Mouse (Mus musculus) thymus, postnatal 25 days (tissue): ENCODE measurements around the gene Aatk.

ENCODE experiments used
- DNase-seq: peaks from one replicate; pipeline ENCODE4 v3.0.0; 2022

Aatk gene

GRCm38 (mm10) chr11:120046553-120047191, at the start of gene Aatk:
Gene Aatk, minus strand, starts transcription at chr11:120047167.
- DNase-seq, result no peak

GRCm38 (mm10) chr11:120092817-120093591, 46.0 kb upstream of the Aatk start:
- peak; percentile 48 for DNase-seq

GRCm38 (mm10) chr11:120090661-120091060, 43.7 kb upstream of the Aatk start:
- DNase-seq, result no peak

- DNase-seq, result peak; percentile 99
These were observed 39.8 kb upstream of the Aatk start, which contains the start of gene Cep131 for GRCm38 (mm10) chr11:120086702-120087152. Gene Cep131, minus strand, starts transcription at chr11:120086827.

- DNase-seq, result no peak
These were observed 39.1 kb upstream of the Aatk start for GRCm38 (mm10) chr11:120085891-120086627.

- DNase-seq, result no peak
These were observed 33.3 kb upstream of the Aatk start for GRCm38 (mm10) chr11:120080282-120080681.

GRCm38 (mm10) chr11:120076191-120076590, 29.2 kb upstream of the Aatk start:
- DNase-seq, result no peak

- DNase-seq, result no peak
These were observed 26.1 kb upstream of the Aatk start for GRCm38 (mm10) chr11:120072986-120073647.

- no peak for DNase-seq
These were observed 24.9 kb upstream of the Aatk start for GRCm38 (mm10) chr11:120071731-120072320.

GRCm38 (mm10) chr11:120071065-120071464, 24.1 kb upstream of the Aatk start:
- DNase-seq, result no peak

- DNase-seq, result no peak
These were observed 23.4 kb upstream of the Aatk start for GRCm38 (mm10) chr11:120070286-120070930.

- DNase-seq, result no peak
These were observed 22.3 kb upstream of the Aatk start for GRCm38 (mm10) chr11:120069261-120069660.

- no peak for DNase-seq
These were observed 20.9 kb upstream of the Aatk start for GRCm38 (mm10) chr11:120067834-120068233.

- peak; percentile 63 for DNase-seq
These were observed 18.3 kb upstream of the Aatk start for GRCm38 (mm10) chr11:120065291-120065690.

- DNase-seq, result no peak
These were observed 17.7 kb upstream of the Aatk start for GRCm38 (mm10) chr11:120064668-120065040.

GRCm38 (mm10) chr11:120064006-120064667, 17.2 kb upstream of the Aatk start:
- DNase-seq, result no peak

- DNase-seq, result no peak
These were observed 16.4 kb upstream of the Aatk start for GRCm38 (mm10) chr11:120063326-120063725.

GRCm38 (mm10) chr11:120060634-120061033, 13.7 kb upstream of the Aatk start:
- no peak for DNase-seq

GRCm38 (mm10) chr11:120055953-120056732, 9.2 kb upstream of the Aatk start:
- DNase-seq, result no peak

GRCm38 (mm10) chr11:120053846-120054245, 6.9 kb upstream of the Aatk start:
- no peak for DNase-seq

- no peak for DNase-seq
These were observed 5.3 kb upstream of the Aatk start for GRCm38 (mm10) chr11:120052274-120052673.
